Mouse (Mus musculus) embryonic facial prominence, embryonic 11.5 days (tissue): ENCODE results near the gene Ptpn1. TPM values are rescaled to one million over a fixed set of nuclear protein-coding genes. Genes with fewer than 3 reads are reported as not detected.

Experiments
- ATAC-seq: fragments of 200-750 bp; cut with Nextera tagmentation; replicated peaks from 2 replicates; pipeline ENCODE4 v1.8.0; 2017; ENCODE audit warnings: low read depth; ENCODE audit not compliant: insufficient number of reproducible peaks, low FRiP score, low TSS enrichment
- DNase-seq: peaks from one replicate; pipeline ENCODE4 v3.0.0-alpha.2; 2015; ENCODE audit warnings: low spot score
- H3K27ac ChIP-seq: fragments of 300-500 bp; sonication (generic); replicated peaks from 2 replicates; pipeline ENCODE4 v1.5.1; 2014; ENCODE audit warnings: mild to moderate bottlenecking, low read depth, low read length, control low read depth
- H3K27me3 ChIP-seq: fragments of 300-500 bp; sonication (generic); 2 replicates; pipeline ENCODE4 v1.6.1; 2014; ENCODE audit warnings: mild to moderate bottlenecking, low read length, moderate library complexity, mixed read lengths; ENCODE audit not compliant: control insufficient read depth, insufficient read depth
- H3K36me3 ChIP-seq: fragments of 300-500 bp; sonication (generic); replicated peaks from 2 replicates; pipeline ENCODE4 v1.6.1; 2014; ENCODE audit warnings: low read depth, mild to moderate bottlenecking, low read length, moderate library complexity, mixed read lengths; ENCODE audit not compliant: control insufficient read depth, insufficient read depth
- H3K4me1 ChIP-seq: fragments of 300-500 bp; sonication (generic); 2 replicates; pipeline ENCODE4 v1.6.1; 2014; ENCODE audit warnings: low read length, mixed read lengths; ENCODE audit not compliant: control insufficient read depth, insufficient read depth
- H3K4me2 ChIP-seq: fragments of 300-500 bp; sonication (generic); 2 replicates; pipeline ENCODE4 v1.6.1; 2014; ENCODE audit warnings: low read depth, mild to moderate bottlenecking, control low read depth, low read length, moderate library complexity
- H3K4me3 ChIP-seq: fragments of 300-500 bp; sonication (generic); 2 replicates; pipeline ENCODE4 v1.5.1; 2014; ENCODE audit warnings: low read depth, low read length, control low read depth
- H3K9ac ChIP-seq: fragments of 300-500 bp; sonication (generic); replicated peaks from 2 replicates; pipeline ENCODE4 v1.6.1; 2014; ENCODE audit warnings: mild to moderate bottlenecking, control low read depth, low read length
- H3K9me3 ChIP-seq: fragments of 300-500 bp; sonication (generic); replicated peaks from 2 replicates; pipeline ENCODE4 v1.6.1; 2016; ENCODE audit warnings: mild to moderate bottlenecking, low read length, inconsistent platforms, mixed read lengths; ENCODE audit not compliant: control insufficient read depth
- WGBS: fragments of 180-500 bp; shearing (Covaris S2); extraction: QIAGEN DNeasy Blood & Tissue Kit; methylation state at CpG from one replicate; pipeline ENCODE4 v1.1.7; 2014; 5-methylcytosine and 5-hydroxymethylcytosine counted together
- polyA plus RNA-seq: library from polyadenylated mRNA; unstranded; fragments of >200 nt; fragmentation: Nextera tagmentation; extraction: Ambion mirVana; gene quantifications from 2 replicates; pipeline ENCODE4 v1.2.1, GENCODE M21; 2014

The Ptpn1 gene
- polyA plus RNA-seq, 1 experiment from 2014 or later = 56.6 TPM

GRCm38 (mm10) chr2:167968504-167968903, 36.6 kb downstream of the Ptpn1 start:
- no peak for ATAC-seq
- no peak overlapping the region for H3K4me2 ChIP-seq
- WGBS = 96% methylated on average over 7 of the region's 7 CpGs
- H3K27ac ChIP-seq = no peak overlapping the region
- no peaks in the 10 kb centered on the region for H3K4me1 ChIP-seq
- DNase-seq = no peak
- no peaks in the 10 kb centered on the region for H3K9me3 ChIP-seq
- H3K27me3 ChIP-seq = no peaks in the 10 kb centered on the region
- H3K4me3 ChIP-seq = no peak overlapping the region
- no peak overlapping the region for H3K9ac ChIP-seq
- peaks cover 7% of the 10 kb centered on the region for H3K36me3 ChIP-seq

- no peaks in the 10 kb centered on the region for H3K4me1 ChIP-seq
- no peak overlapping the region for H3K4me3 ChIP-seq
- no peaks in the 10 kb centered on the region for H3K27me3 ChIP-seq
- no peak overlapping the region for H3K9ac ChIP-seq
- ATAC-seq (no peak), DNase-seq (no peak)
- no peaks in the 10 kb centered on the region for H3K9me3 ChIP-seq
- peaks cover 7% of the 10 kb centered on the region for H3K36me3 ChIP-seq
- no peak overlapping the region for H3K27ac ChIP-seq
- 89% methylated on average over 10 of the region's 10 CpGs for WGBS
- H3K4me2 ChIP-seq = no peak overlapping the region
Observed at GRCm38 (mm10) chr2:167969851-167970541, 38.1 kb downstream of the Ptpn1 start.

- no peaks in the 10 kb centered on the region for H3K27me3 ChIP-seq
- ATAC-seq (no peak), DNase-seq (no peak)
- H3K4me3 ChIP-seq = no peak overlapping the region
- H3K27ac ChIP-seq = no peak overlapping the region
- WGBS = 74% methylated on average over 5 of the region's 5 CpGs
- H3K36me3 ChIP-seq = no peaks in the 10 kb centered on the region; the same call in none of the 2 replicates
- H3K4me1 ChIP-seq = no peaks in the 10 kb centered on the region
- H3K4me2 ChIP-seq = no peak overlapping the region
- no peaks in the 10 kb centered on the region for H3K9me3 ChIP-seq
- H3K9ac ChIP-seq = no peak overlapping the region
Observed at GRCm38 (mm10) chr2:167972146-167972545, 40.3 kb downstream of the Ptpn1 start.

GRCm38 (mm10) chr2:167972809-167973208, 41.0 kb downstream of the Ptpn1 start:
- ATAC-seq (no peak), DNase-seq (no peak)
- no peak overlapping the region for H3K27ac ChIP-seq
- 64% methylated on average over 1 of the region's 1 CpGs for WGBS
- H3K4me1 ChIP-seq = no peaks in the 10 kb centered on the region
- H3K9me3 ChIP-seq = no peaks in the 10 kb centered on the region
- H3K9ac ChIP-seq = no peak overlapping the region
- H3K27me3 ChIP-seq = no peaks in the 10 kb centered on the region
- peaks cover 5% of the 10 kb centered on the region for H3K36me3 ChIP-seq
- no peak overlapping the region for H3K4me3 ChIP-seq
- H3K4me2 ChIP-seq = no peak overlapping the region

- WGBS = 91% methylated on average over 12 of the region's 12 CpGs
- DNase-seq (no peak), ATAC-seq (no peak)
- H3K36me3 ChIP-seq = peaks cover 5% of the 10 kb centered on the region
- H3K9ac ChIP-seq = no peak overlapping the region
- H3K4me2 ChIP-seq = no peak overlapping the region
- H3K27me3 ChIP-seq = no peaks in the 10 kb centered on the region
- no peak overlapping the region for H3K4me3 ChIP-seq
- H3K4me1 ChIP-seq = no peaks in the 10 kb centered on the region
- no peaks in the 10 kb centered on the region for H3K9me3 ChIP-seq
- no peak overlapping the region for H3K27ac ChIP-seq
Observed at GRCm38 (mm10) chr2:167975746-167976145, 43.9 kb downstream of the Ptpn1 start.

GRCm38 (mm10) chr2:167978271-167978670, 46.4 kb downstream of the Ptpn1 start:
- no peaks in the 10 kb centered on the region for H3K27me3 ChIP-seq
- no peaks in the 10 kb centered on the region for H3K4me1 ChIP-seq
- no peak overlapping the region for H3K4me2 ChIP-seq
- H3K4me3 ChIP-seq = no peak overlapping the region
- H3K36me3 ChIP-seq = peaks cover 5% of the 10 kb centered on the region
- no peak overlapping the region for H3K9ac ChIP-seq
- 89% methylated on average over 10 of the region's 10 CpGs for WGBS
- H3K9me3 ChIP-seq = no peaks in the 10 kb centered on the region
- DNase-seq = no peak
- H3K27ac ChIP-seq = no peak overlapping the region
- no peak for ATAC-seq

- no peaks in the 10 kb centered on the region; the same call in 1 of the 2 replicates for H3K4me1 ChIP-seq
- no peak overlapping the region for H3K9ac ChIP-seq
- H3K27me3 ChIP-seq = no peaks in the 10 kb centered on the region
- H3K4me2 ChIP-seq = no peak overlapping the region
- H3K4me3 ChIP-seq = no peak overlapping the region
- no peak for ATAC-seq
- DNase-seq = no peak
- H3K9me3 ChIP-seq = no peaks in the 10 kb centered on the region
- 89% methylated on average over 10 of the region's 10 CpGs for WGBS
- H3K27ac ChIP-seq = no peak overlapping the region
- H3K36me3 ChIP-seq = peaks cover 5% of the 10 kb centered on the region
Observed at GRCm38 (mm10) chr2:167980391-167980790, 48.5 kb downstream of the Ptpn1 start.

GRCm38 (mm10) chr2:167982646-167983045, 50.8 kb downstream of the Ptpn1 start:
- H3K9ac ChIP-seq = no peak overlapping the region
- no peak overlapping the region for H3K27ac ChIP-seq
- H3K36me3 ChIP-seq = peaks cover 2% of the 10 kb centered on the region; the same call in 1 of the 2 replicates
- DNase-seq (no peak), ATAC-seq (no peak)
- H3K4me3 ChIP-seq = no peak overlapping the region
- H3K4me1 ChIP-seq = no peaks in the 10 kb centered on the region; the same call in 1 of the 2 replicates
- H3K9me3 ChIP-seq = no peaks in the 10 kb centered on the region
- H3K27me3 ChIP-seq = no peaks in the 10 kb centered on the region
- H3K4me2 ChIP-seq = no peak overlapping the region
- 52% methylated on average over 9 of the region's 9 CpGs for WGBS
